Comparison of ENCODE assay signal across 23 mouse cellular contexts in the genomic region with DNA sequence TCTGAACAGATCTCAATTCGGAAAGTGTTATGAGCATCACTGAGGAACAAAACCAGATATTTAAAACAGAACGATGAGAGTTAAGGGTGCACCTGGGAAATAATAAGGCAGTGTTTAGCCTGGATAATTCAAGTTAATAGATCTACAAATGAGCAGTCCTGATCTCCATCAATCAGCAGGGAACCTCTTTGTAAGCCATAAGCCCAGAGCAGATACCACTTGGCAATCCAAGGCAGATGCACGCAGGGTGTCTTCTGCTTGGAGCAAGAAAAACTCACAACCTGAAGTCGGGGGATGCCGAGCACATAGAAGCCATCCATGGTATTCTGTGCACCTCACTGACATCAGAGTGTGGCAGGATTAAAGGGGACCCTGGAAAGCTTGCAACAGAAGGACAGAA. TPM values are rescaled to one million over a fixed set of nuclear protein-coding genes. Genes with fewer than 3 reads are reported as not detected.
DNase-seq lines count a peak whose midpoint lies in the region; ATAC-seq and TF ChIP-seq lines count a peak whose summit lies in the region.
"Had no signal": no experiment of that assay in that cellular context is flagged by ENCODE, and none has a peak within 500 bp of the region (broad histone marks: within the 10 kb centered on the region; RNA-seq: fewer than 3 reads in every experiment).

No protein-coding gene starts in this region.

- ATAC-seq in hindbrain, embryonic 13.5 days (ENCODE audit: low FRiP score): no peak
- ATAC-seq in hindbrain, postnatal 0 days: no peak
- 0 out of 2 replicates have a peak, but pooled peaks have one; percentile 21 for ATAC-seq in hindbrain, embryonic 16.5 days
- ATAC-seq in neural tube, embryonic 14.5 days (ENCODE audit: low read depth): peak; percentile 67
- ATAC-seq in neural tube, embryonic 15.5 days (ENCODE audit: low FRiP score): peak; percentile 45; the same call in 1 of the 2 replicates
- ATAC-seq: CD4-positive, CD25-positive, alpha-beta regulatory T cell, adult 4 months; forebrain, embryonic 15.5 days; intestine, postnatal 0 days had no signal

- no peak for TF ChIP-seq CTCF in hindbrain, postnatal 0 days (IDR thresholded peaks at IDR 0.05; ENCODE audit: low read depth)

- no peaks in the 10 kb centered on the region for H3K36me3 ChIP-seq in hindbrain, embryonic 13.5 days
- H3K36me3 ChIP-seq in hindbrain, postnatal 0 days (ENCODE audit: insufficient read depth, low read length): no peaks in the 10 kb centered on the region
- H3K36me3 ChIP-seq in hindbrain, embryonic 16.5 days (ENCODE audit: control insufficient read depth, insufficient read depth, low read length): no peaks in the 10 kb centered on the region
- no peaks in the 10 kb centered on the region for H3K36me3 ChIP-seq in hindbrain, embryonic 10.5 days
- no peaks in the 10 kb centered on the region for H3K36me3 ChIP-seq in neural tube, embryonic 14.5 days (ENCODE audit: control insufficient read depth, insufficient read depth, low read length)
- H3K36me3 ChIP-seq in neural tube, embryonic 15.5 days: no peaks in the 10 kb centered on the region
- H3K36me3 ChIP-seq: embryonic facial prominence, embryonic 10.5 days; embryonic facial prominence, embryonic 13.5 days; forebrain, embryonic 12.5 days; forebrain, embryonic 15.5 days; heart, embryonic 12.5 days; heart, embryonic 15.5 days had no signal

- H3K27me3 ChIP-seq in hindbrain, embryonic 13.5 days: no peaks in the 10 kb centered on the region
- H3K27me3 ChIP-seq in hindbrain, postnatal 0 days (ENCODE audit: insufficient read depth, low read length): no peaks in the 10 kb centered on the region
- H3K27me3 ChIP-seq in hindbrain, embryonic 16.5 days (replicated peaks; ENCODE audit: control insufficient read depth, insufficient read depth, low read length): no peaks in the 10 kb centered on the region
- H3K27me3 ChIP-seq in hindbrain, embryonic 10.5 days (ENCODE audit: insufficient read depth, poor library complexity, severe bottlenecking): no peaks in the 10 kb centered on the region
- H3K27me3 ChIP-seq in neural tube, embryonic 14.5 days (ENCODE audit: control insufficient read depth, insufficient read depth, low read length): no peaks in the 10 kb centered on the region
- no peaks in the 10 kb centered on the region for H3K27me3 ChIP-seq in neural tube, embryonic 15.5 days (replicated peaks)
- H3K27me3 ChIP-seq: embryonic facial prominence, embryonic 13.5 days; forebrain, embryonic 12.5 days; forebrain, embryonic 15.5 days; heart, embryonic 12.5 days; heart, embryonic 15.5 days had no signal

- no peaks in the 10 kb centered on the region for H3K9me3 ChIP-seq in hindbrain, embryonic 13.5 days
- H3K9me3 ChIP-seq in hindbrain, postnatal 0 days (ENCODE audit: low read length): no peaks in the 10 kb centered on the region
- no peaks in the 10 kb centered on the region for H3K9me3 ChIP-seq in hindbrain, embryonic 16.5 days (ENCODE audit: control insufficient read depth, low read length)
- no peaks in the 10 kb centered on the region for H3K9me3 ChIP-seq in hindbrain, embryonic 10.5 days
- no peaks in the 10 kb centered on the region for H3K9me3 ChIP-seq in neural tube, embryonic 14.5 days (ENCODE audit: control insufficient read depth, low read length)
- no peaks in the 10 kb centered on the region for H3K9me3 ChIP-seq in neural tube, embryonic 15.5 days (replicated peaks)
- H3K9me3 ChIP-seq: embryonic facial prominence, embryonic 10.5 days; embryonic facial prominence, embryonic 13.5 days; forebrain, embryonic 12.5 days; forebrain, embryonic 15.5 days; heart, embryonic 12.5 days; heart, embryonic 15.5 days had no signal

- H3K4me2 ChIP-seq in hindbrain, embryonic 13.5 days: no peak overlapping the region
- no peak overlapping the region for H3K4me2 ChIP-seq in hindbrain, postnatal 0 days (ENCODE audit: low read depth, low read length)
- no peak overlapping the region for H3K4me2 ChIP-seq in hindbrain, embryonic 16.5 days (ENCODE audit: low read length)
- H3K4me2 ChIP-seq in neural tube, embryonic 14.5 days (ENCODE audit: low read depth, low read length): no peak overlapping the region
- H3K4me2 ChIP-seq in neural tube, embryonic 15.5 days: no peak overlapping the region
- H3K4me2 ChIP-seq: embryonic facial prominence, embryonic 13.5 days; forebrain, embryonic 12.5 days; forebrain, embryonic 15.5 days; heart, embryonic 12.5 days; heart, embryonic 15.5 days had no signal

- peaks cover 20% of the 10 kb centered on the region for H3K4me1 ChIP-seq in hindbrain, embryonic 13.5 days (replicated peaks)
- no peaks in the 10 kb centered on the region for H3K4me1 ChIP-seq in hindbrain, postnatal 0 days (ENCODE audit: insufficient read depth, low read length)
- H3K4me1 ChIP-seq in hindbrain, embryonic 16.5 days (ENCODE audit: control insufficient read depth, insufficient read depth, low read depth, low read length): no peaks in the 10 kb centered on the region; the same call in 1 of the 2 replicates
- no peaks in the 10 kb centered on the region for H3K4me1 ChIP-seq in hindbrain, embryonic 10.5 days (replicated peaks)
- 0 out of 2 replicates have a peak, but pooled peaks cover 2% of the 10 kb centered on the region for H3K4me1 ChIP-seq in neural tube, embryonic 14.5 days (ENCODE audit: control insufficient read depth, insufficient read depth, low read length)
- peaks cover 12% of the 10 kb centered on the region; the same call in 1 of the 2 replicates for H3K4me1 ChIP-seq in neural tube, embryonic 15.5 days
- H3K4me1 ChIP-seq: embryonic facial prominence, embryonic 10.5 days; embryonic facial prominence, embryonic 13.5 days; heart, embryonic 12.5 days; heart, embryonic 15.5 days had no signal

- WGBS in hindbrain, embryonic 13.5 days: 59% methylated on average over 5 of the region's 5 CpGs
- WGBS in hindbrain, postnatal 0 days: 59% methylated on average over 5 of the region's 5 CpGs
- WGBS in hindbrain, embryonic 16.5 days: 69% methylated on average over 5 of the region's 5 CpGs
- 88% methylated on average over 5 of the region's 5 CpGs for WGBS in hindbrain, embryonic 10.5 days
- WGBS in neural tube, embryonic 14.5 days: 44% methylated on average over 5 of the region's 5 CpGs
- 46% methylated on average over 5 of the region's 5 CpGs for WGBS in neural tube, embryonic 15.5 days

- DNase-seq in hindbrain, postnatal 0 days (ENCODE audit: low spot score): no peak
- no peak for DNase-seq in hindbrain, embryonic 10.5 days (ENCODE audit: low spot score)
- DNase-seq: adrenal gland, adult 2 months; adrenal gland, postnatal 14 days; embryo, embryonic 11 days; gastrocnemius, postnatal 25 days; heart, adult 18-20 months; heart, postnatal 10 days; heart, postnatal 36 days had no signal

- 0 out of 2 replicates have a peak overlapping the region, but pooled peaks have one; percentile 48 for H3K27ac ChIP-seq in hindbrain, embryonic 13.5 days
- H3K27ac ChIP-seq in hindbrain, postnatal 0 days: no peak overlapping the region
- H3K27ac ChIP-seq in hindbrain, embryonic 16.5 days (ENCODE audit: low read depth, low read length): no peak overlapping the region
- H3K27ac ChIP-seq in hindbrain, embryonic 10.5 days: no peak overlapping the region
- peak overlapping the region; percentile 68; the same call in 1 of the 2 replicates for H3K27ac ChIP-seq in neural tube, embryonic 14.5 days (ENCODE audit: low read depth, low read length)
- peak overlapping the region; percentile 63; the same call in 1 of the 2 replicates for H3K27ac ChIP-seq in neural tube, embryonic 15.5 days (replicated peaks)
- H3K27ac ChIP-seq: embryonic facial prominence, embryonic 10.5 days; embryonic facial prominence, embryonic 13.5 days; forebrain, embryonic 12.5 days; forebrain, embryonic 15.5 days; heart, embryonic 15.5 days had no signal

- no peak overlapping the region for H3K9ac ChIP-seq in hindbrain, embryonic 13.5 days
- H3K9ac ChIP-seq in hindbrain, postnatal 0 days (replicated peaks; ENCODE audit: low read length): no peak overlapping the region
- H3K9ac ChIP-seq in hindbrain, embryonic 16.5 days (ENCODE audit: low read depth, low read length): no peak overlapping the region
- H3K9ac ChIP-seq in neural tube, embryonic 14.5 days (replicated peaks; ENCODE audit: low read depth, low read length): no peak overlapping the region
- no peak overlapping the region for H3K9ac ChIP-seq in neural tube, embryonic 15.5 days (replicated peaks)
- H3K9ac ChIP-seq: embryonic facial prominence, embryonic 13.5 days; forebrain, embryonic 12.5 days; forebrain, embryonic 15.5 days; heart, embryonic 12.5 days; heart, embryonic 15.5 days had no signal

- H3K4me3 ChIP-seq in hindbrain, embryonic 13.5 days: no peak overlapping the region
- no peak overlapping the region for H3K4me3 ChIP-seq in hindbrain, postnatal 0 days (ENCODE audit: low read length)
- no peak overlapping the region for H3K4me3 ChIP-seq in hindbrain, embryonic 16.5 days (ENCODE audit: low read length)
- no peak overlapping the region for H3K4me3 ChIP-seq in hindbrain, embryonic 10.5 days
- H3K4me3 ChIP-seq in neural tube, embryonic 14.5 days (ENCODE audit: low read depth, low read length): no peak overlapping the region
- H3K4me3 ChIP-seq in neural tube, embryonic 15.5 days (replicated peaks): no peak overlapping the region
- H3K4me3 ChIP-seq: embryonic facial prominence, embryonic 10.5 days; embryonic facial prominence, embryonic 13.5 days; erythroblast, embryonic 14.5 days; forebrain, embryonic 12.5 days; forebrain, embryonic 15.5 days; heart, embryonic 12.5 days; heart, embryonic 15.5 days had no signal

RNA-seq across cellular contexts. Expression of a gene that starts 31.0 kb away (rescaled TPM):
- 5.5 and 5.8 TPM in 2 replicates for polyA plus RNA-seq in hindbrain, embryonic 13.5 days (2015; fragmentation: Nextera tagmentation; extraction: Ambion mirVana)
- 71.2 and 71.8 TPM in 2 replicates for total RNA-seq in hindbrain, postnatal 0 days (2014; rRNA removed)
- 8.1 and 8.7 TPM in 2 replicates for polyA plus RNA-seq in hindbrain, postnatal 0 days (2015; fragmentation: Nextera tagmentation; extraction: Ambion mirVana)
- 4.6 and 6.1 TPM in 2 replicates for polyA plus RNA-seq in hindbrain, embryonic 16.5 days (2015; fragmentation: Nextera tagmentation; extraction: Ambion mirVana)
- 2.8 TPM in 2 replicates for polyA plus RNA-seq in hindbrain, embryonic 10.5 days (2016; fragmentation: Nextera tagmentation; extraction: Ambion mirVana)
- polyA plus RNA-seq in neural tube, embryonic 14.5 days (2014; fragmentation: Nextera tagmentation; extraction: Ambion mirVana): 5.0 and 11.8 TPM in 2 replicates
- 5.5 and 5.6 TPM in 2 replicates for polyA plus RNA-seq in neural tube, embryonic 15.5 days (2015; fragmentation: Nextera tagmentation; extraction: Ambion mirVana)
- total RNA-seq: adrenal gland, postnatal 14 days; MEL had no signal
- polyA plus RNA-seq: adrenal gland, adult 2 months; CD4-positive, CD25-positive, alpha-beta regulatory T cell, adult 4 months; erythroblast, embryonic 14.5 days; intestine, postnatal 0 days had no signal

Comparison
In these comparisons a context has a peak if more than half of its experiments do, and no peak if none do; other contexts are left out.
1. ATAC-seq: peak in hindbrain, embryonic 16.5 days (single experiment), neural tube, embryonic 14.5 days (single experiment) and neural tube, embryonic 15.5 days (single experiment); none in hindbrain, embryonic 13.5 days (single experiment) and hindbrain, postnatal 0 days (single experiment).
2. H3K27ac ChIP-seq: peak in hindbrain, embryonic 13.5 days (single experiment), neural tube, embryonic 14.5 days (single experiment) and neural tube, embryonic 15.5 days (single experiment); none in hindbrain, postnatal 0 days (single experiment), hindbrain, embryonic 16.5 days (single experiment) and hindbrain, embryonic 10.5 days (single experiment).